Mouse (Mus musculus) urinary bladder, postnatal 4 days (tissue): ENCODE measurements around the gene Ifit2.
"Not testable (repeated sequence)": the region's sequence is repeated elsewhere in the genome, so short reads cannot be mapped to it uniquely, and the experiment has no call there.

Experiments used
- DNase-seq, 2 experiments: peaks; one replicate each; pipeline ENCODE4 v3.0.0; 2021 to 2022; ENCODE audit warnings: low spot score in 2 of 2

The Ifit2 gene

GRCm38 (mm10) chr19:34594523-34594922 lies 44.0 kb downstream of the Ifit2 start:
- not testable (repeated sequence) for DNase-seq

DNA sequence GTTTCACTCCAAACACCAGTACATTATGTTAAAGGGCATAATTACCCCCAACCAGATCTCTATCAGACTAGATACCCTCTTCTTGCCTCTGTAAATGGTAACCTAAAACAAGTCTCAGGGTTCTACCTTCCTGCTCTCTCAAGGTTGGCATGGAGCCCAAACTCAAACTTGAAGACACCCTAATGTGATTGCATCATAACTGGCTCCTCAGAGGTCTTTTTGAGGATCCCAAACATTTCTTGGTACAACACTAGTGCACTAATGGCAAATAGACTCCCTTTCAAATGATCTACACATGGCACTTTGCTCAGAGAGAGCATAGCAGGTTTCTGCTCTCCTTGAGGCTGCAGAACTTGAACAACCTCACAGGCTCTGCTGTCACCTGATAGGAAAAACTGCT lies 46.3 kb downstream of the Ifit2 start:
- no peak for DNase-seq

DNA sequence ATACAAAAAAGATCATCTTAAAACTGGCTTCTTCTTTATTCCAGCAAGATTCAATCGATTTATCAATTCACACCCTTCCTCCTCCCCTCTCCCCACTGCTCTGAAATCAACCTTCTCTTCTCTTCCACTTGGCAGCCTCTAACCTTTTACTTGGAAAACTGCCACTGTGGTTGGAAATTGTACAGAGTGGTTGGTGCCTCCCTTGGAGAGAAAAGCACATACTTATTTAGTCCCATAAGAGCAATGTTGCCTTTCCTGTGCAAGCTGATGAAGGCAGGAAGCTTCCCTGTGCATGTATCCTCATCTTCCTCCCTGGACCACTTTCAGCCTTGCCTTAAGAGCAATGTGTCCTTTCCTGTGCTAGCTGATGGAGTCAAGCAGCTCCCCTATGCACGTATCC lies 47.8 kb downstream of the Ifit2 start:
- DNase-seq: no peak

DNA sequence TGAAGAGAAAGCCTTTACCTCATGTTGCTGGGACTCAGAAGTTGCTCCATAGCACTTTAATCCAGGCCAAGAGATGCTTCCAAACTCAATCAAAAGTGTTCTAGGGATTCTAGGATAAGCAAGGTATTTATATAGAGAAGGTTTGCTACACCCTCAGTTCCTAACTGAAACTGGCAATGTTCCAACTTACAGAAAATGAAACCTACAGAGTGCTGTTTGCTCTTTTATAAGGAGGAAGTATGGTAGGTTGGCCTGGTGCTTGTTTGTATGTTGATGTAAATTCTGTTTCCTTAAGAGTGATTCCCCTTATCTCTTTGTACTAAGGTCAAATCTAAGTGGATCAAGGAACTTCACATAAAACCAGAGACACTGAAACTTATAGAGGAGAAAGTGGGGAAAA lies 48.8 kb downstream of the Ifit2 start:
- DNase-seq: not testable (repeated sequence)

DNA sequence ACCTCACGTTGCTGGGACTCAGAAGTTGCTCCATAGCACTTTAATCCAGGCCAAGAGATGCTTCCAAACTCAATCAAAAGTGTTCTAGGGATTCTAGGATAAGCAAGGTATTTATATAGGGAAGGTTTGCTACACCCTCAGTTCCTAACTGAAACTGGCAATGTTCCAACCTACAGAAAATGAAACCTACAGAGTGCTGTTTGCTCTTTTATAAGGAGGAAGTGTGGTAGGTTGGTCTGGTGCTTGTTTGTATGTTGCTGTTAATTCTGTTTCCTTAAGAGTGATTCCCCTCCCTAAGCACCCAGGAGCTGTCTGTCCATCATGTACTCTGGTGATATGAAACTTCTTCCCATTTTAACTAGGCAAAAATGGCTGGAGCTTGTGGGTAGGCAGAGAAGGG lies 51.4 kb downstream of the Ifit2 start, which contains the start of gene Ifit1bl1:
TSS of gene Ifit1bl1 (minus strand) at position 69 of the 400 bp plus-strand sequence.
- DNase-seq: not testable (repeated sequence)

- no peak for DNase-seq
These were observed 55.0 kb downstream of the Ifit2 start for GRCm38 (mm10) chr19:34605472-34605871.

DNA sequence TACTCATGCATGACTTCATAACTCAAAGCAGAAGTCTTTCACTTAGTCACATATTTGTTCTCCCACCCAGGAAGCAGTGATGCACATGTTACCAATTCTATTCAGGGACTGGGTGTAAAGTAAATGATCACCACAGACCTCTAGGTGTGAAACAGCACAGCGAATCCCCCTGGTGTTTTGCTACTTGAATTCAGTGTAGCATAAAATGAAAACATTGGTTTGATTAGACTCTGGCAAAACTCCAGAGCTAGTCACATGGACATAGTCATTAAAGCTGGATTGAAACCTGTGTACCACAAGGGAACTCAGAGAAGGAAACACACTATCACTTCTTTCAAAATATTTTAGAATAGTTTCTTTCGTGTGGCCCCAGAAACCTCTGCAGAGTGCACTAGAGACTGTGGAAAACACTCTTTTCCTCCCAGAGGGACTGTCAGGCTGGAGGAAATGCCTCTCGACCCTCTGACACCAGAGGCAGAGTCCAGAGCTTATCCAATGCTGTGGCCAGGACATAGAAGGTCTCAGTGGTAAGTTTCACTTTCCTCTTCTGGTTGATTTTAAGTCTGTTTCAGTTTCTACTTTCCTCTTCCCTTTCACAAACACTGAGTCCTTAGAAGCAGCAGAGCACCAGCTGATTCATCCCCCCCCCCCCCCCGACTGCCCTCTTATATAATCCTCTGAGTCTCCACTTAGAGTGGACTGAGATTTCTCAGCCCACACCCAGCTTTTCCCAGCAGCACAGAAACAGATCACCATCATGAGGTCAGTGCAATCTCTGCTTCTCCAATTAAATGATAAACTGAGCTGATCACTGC lies 57.0 kb downstream of the Ifit2 start, which contains the start of gene Ifit3b:
TSS of gene Ifit3b (plus strand) at position 734 of the 815 bp plus-strand sequence.
- DNase-seq: not testable (repeated sequence)

GRCm38 (mm10) chr19:34610118-34610517 lies 59.6 kb downstream of the Ifit2 start:
- DNase-seq: not testable (repeated sequence)

- DNase-seq: not testable (repeated sequence)
These were observed 61.9 kb downstream of the Ifit2 start for GRCm38 (mm10) chr19:34612243-34613001.

DNA sequence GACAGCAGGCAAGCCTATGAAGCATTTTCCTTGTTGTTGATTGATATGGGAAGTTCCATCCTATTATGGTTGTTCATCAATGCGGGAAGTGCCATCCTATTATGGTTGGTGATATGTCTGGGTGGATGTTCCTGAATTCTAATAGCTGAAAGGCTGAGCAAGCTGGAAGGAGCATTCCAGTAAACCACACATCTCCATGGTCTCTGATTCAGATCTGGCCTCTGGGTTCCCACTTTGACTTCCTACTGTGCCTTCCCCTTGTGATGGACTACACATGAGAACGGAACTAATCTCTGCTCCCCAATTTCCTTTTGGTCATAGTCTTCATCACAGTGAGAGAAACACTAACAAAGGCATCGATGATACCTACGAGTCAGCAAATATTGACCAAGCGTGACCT lies 70.4 kb downstream of the Ifit2 start:
- DNase-seq: no peak

GRCm38 (mm10) chr19:34623781-34624180 lies 73.3 kb downstream of the Ifit2 start:
- no peak for DNase-seq

DNA sequence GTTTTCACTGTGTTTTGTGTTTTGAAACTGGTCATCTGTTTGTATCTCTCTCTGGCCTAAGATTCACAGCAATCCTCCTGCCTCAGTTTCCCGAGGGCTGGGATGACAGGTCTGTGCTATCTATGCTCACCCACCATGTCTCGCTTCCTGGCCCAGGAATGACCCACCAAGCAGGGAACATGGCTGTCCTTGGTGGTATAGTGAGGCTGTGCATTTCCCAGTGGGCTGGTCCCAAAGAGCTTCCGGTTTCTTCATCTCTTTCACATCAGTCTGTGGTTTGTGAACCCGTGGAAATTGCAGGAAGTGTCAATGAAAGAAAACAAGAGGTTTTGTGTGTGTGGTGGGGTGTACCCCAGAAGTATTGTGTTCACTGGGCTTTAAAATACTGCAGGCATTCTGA lies 74.2 kb downstream of the Ifit2 start:
- DNase-seq: no peak
